Mouse (Mus musculus): Measurements from ENCODE around the gene Cfap74. TPM values are rescaled to one million over a fixed set of nuclear protein-coding genes. Genes with fewer than 3 reads are reported as not detected.
A peak's percentile ranks its signal among the peaks of the same experiment; 100 is the strongest.
"Not testable (repeated sequence)": the region's sequence is repeated elsewhere in the genome, so short reads cannot be mapped to it uniquely, and the experiment has no call there.

Cfap74 gene
- polyA plus RNA-seq, 1 experiment from 2014 or later, result 0.79 TPM

DNA sequence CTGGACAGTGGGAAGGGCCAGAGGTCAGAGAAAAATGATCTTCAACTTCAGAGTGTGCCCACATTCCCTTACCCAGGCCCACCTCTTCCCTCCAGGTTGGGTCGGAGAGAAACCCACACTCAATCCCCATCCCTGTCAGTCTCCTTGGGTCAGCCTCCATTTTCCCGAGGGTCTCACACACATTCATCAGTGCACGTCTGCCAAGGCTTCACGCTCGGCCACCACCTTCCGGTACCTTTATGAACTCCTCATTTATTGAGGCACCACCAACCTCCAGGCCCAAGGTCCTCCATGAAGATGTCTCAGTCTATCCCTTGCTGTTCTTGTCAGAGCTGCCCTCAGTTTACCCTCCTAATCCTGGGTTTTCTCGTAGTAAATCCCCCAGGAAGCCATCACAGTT, 62.0 kb downstream of the Cfap74 start:
- no peak overlapping the region for H3K9ac ChIP-seq (ENCODE audit: low read length)
- no peak for DNase-seq (ENCODE audit: low spot score)
- WGBS, result 91% methylated on average over 7 of the region's 7 CpGs
- H3K9me3 ChIP-seq (ENCODE audit: control insufficient read depth, low read length), result no peaks in the 10 kb centered on the region
- no peaks in the 10 kb centered on the region for H3K36me3 ChIP-seq (ENCODE audit: control insufficient read depth, insufficient read depth, low read length)
- no peak overlapping the region for H3K4me2 ChIP-seq (replicated peaks; ENCODE audit: low read depth)
- H3K4me3 ChIP-seq (ENCODE audit: low read depth, low read length), result no peak overlapping the region
- TF ChIP-seq CTCF (IDR thresholded peaks at IDR 0.05; ENCODE audit: low read depth) (no peak), EP300 (optimal IDR thresholded peaks at IDR 0.05) (no peak)
- no peak for ATAC-seq (ENCODE audit: low FRiP score, low TSS enrichment)
- H3K27me3 ChIP-seq (ENCODE audit: control insufficient read depth, insufficient read depth, low read length), result no peaks in the 10 kb centered on the region
- H3K4me1 ChIP-seq (replicated peaks; ENCODE audit: control insufficient read depth, insufficient read depth), result no peaks in the 10 kb centered on the region
- H3K27ac ChIP-seq (replicated peaks), result no peak overlapping the region

DNA sequence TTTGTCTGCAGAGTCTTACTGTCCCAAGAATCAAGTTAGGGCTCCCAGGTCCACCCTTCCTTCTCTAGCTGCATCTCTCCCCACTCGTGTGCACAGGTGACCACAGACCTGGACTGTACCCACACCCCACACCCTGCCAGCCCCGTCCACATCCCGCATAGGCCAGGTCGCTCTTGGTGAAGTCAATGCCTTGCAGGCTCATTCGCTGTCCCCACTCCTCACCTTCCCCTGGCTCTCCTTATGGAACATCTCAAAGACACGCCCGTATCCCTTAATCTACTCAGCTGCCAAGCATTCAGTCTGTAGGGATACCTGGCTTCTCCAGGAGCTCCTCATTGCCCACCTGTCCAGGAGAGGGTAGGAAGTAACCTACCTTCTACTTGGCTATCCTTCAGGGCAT, 62.4 kb downstream of the Cfap74 start:
- Histone ChIP-seq H3K4me2 (replicated peaks; ENCODE audit: low read depth) (no peak overlapping the region), H3K27me3 (ENCODE audit: control insufficient read depth, insufficient read depth, low read length) (no peaks in the 10 kb centered on the region), H3K9me3 (ENCODE audit: control insufficient read depth, low read length) (no peaks in the 10 kb centered on the region), H3K27ac (replicated peaks) (no peak overlapping the region), H3K36me3 (ENCODE audit: control insufficient read depth, insufficient read depth, low read length) (no peaks in the 10 kb centered on the region), H3K9ac (ENCODE audit: low read length) (no peak overlapping the region), H3K4me3 (ENCODE audit: low read depth, low read length) (no peak overlapping the region), H3K4me1 (replicated peaks; ENCODE audit: control insufficient read depth, insufficient read depth) (no peaks in the 10 kb centered on the region)
- DNase-seq (ENCODE audit: low spot score), result no peak
- 86% methylated on average over 7 of the region's 7 CpGs for WGBS
- ATAC-seq (ENCODE audit: low FRiP score, low TSS enrichment), result no peak
- no peak for TF ChIP-seq EP300 (optimal IDR thresholded peaks at IDR 0.05)
- no peak for TF ChIP-seq CTCF (IDR thresholded peaks at IDR 0.05; ENCODE audit: low read depth)

DNA sequence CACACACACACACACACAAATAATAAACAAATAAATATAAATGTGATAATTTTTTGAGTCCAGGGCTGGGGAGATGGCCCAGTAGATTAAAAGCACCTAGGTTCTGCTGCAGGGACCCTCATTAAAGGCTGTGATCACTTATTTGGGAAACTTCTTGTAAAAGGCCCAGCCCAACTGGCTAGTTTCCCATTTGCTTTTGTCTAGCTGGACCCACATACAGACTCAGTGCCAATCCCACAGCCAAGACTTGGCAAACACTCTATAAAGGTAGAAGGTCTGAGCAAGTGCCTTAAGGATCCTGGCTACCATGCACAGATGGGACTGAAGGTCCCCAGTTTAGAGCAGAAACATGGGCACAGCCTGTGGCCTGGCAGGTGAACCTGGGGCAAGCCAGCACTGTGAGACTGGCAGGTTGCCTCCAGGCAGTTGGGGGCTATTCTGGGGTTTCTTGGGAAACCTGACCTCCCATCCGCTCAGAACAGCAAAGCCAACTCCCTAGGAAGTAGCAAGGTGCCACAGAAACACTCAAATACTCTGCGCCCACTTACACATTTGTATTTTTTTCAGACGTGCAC, 63.8 kb downstream of the Cfap74 start:
- no peak for TF ChIP-seq CTCF (IDR thresholded peaks at IDR 0.05; ENCODE audit: low read depth)
- no peak for TF ChIP-seq EP300 (optimal IDR thresholded peaks at IDR 0.05)
- DNase-seq (ENCODE audit: low spot score), result no peak
- Histone ChIP-seq H3K27me3 (ENCODE audit: control insufficient read depth, insufficient read depth, low read length) (no peaks in the 10 kb centered on the region), H3K4me1 (replicated peaks; ENCODE audit: control insufficient read depth, insufficient read depth) (no peaks in the 10 kb centered on the region), H3K27ac (replicated peaks) (no peak overlapping the region), H3K4me2 (replicated peaks; ENCODE audit: low read depth) (no peak overlapping the region), H3K9me3 (ENCODE audit: control insufficient read depth, low read length) (no peaks in the 10 kb centered on the region), H3K36me3 (ENCODE audit: control insufficient read depth, insufficient read depth, low read length) (no peaks in the 10 kb centered on the region), H3K9ac (ENCODE audit: low read length) (no peak overlapping the region), H3K4me3 (ENCODE audit: low read depth, low read length) (no peak overlapping the region)
- ATAC-seq (ENCODE audit: low FRiP score, low TSS enrichment), result no peak
- 70% methylated on average over 3 of the region's 3 CpGs for WGBS

DNA sequence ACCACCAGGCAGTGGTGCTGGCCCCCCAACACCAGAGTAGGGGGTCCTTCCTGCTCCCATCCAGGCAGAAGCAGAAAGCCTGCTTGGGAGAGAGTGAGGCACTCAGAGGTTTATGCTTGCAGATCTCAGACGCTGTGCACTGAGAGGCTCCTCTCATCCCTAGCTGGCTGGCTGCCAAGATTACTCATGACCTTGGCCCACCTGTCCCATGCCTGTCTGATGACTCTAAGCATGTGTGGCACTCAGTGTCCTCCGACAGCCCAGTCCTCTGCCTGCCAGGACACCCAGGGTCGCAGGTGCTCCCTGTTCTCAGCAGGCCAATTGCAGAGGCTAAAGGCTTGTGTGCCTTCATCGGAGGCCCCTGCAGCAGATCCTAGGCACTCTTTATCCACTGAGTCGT, 64.3 kb downstream of the Cfap74 start:
- no peak overlapping the region for H3K4me2 ChIP-seq (replicated peaks; ENCODE audit: low read depth)
- peak; percentile 13; the same call in 1 of the 2 replicates for ATAC-seq (ENCODE audit: low FRiP score, low TSS enrichment)
- DNase-seq (ENCODE audit: low spot score), result no peak

DNA sequence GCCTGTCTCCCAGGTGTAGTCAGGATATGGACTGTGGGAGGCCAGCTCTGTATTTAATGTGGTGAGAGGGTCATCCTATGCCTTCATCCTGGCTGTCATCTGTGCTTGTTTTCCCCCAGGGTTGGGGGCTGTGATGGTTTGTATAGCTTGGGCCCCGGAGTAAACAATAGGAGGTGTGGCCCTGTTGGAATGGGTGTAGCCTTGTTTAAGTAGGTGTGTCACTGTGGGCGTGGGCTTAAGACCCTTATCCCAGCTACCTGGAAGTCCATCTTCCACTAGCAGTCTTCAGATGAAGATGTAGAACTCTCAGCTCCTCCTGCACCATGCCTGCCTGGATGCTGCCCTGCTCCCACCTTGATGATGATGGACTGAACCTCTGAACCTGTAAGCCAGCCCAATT, 64.8 kb downstream of the Cfap74 start:
- 41% methylated on average over 2 of the region's 2 CpGs for WGBS
- DNase-seq (ENCODE audit: low spot score); H3K36me3 ChIP-seq (ENCODE audit: control insufficient read depth, insufficient read depth, low read length); H3K4me1 ChIP-seq (replicated peaks; ENCODE audit: control insufficient read depth, insufficient read depth); H3K9ac ChIP-seq (ENCODE audit: low read length); H3K27ac ChIP-seq (replicated peaks); H3K4me3 ChIP-seq (ENCODE audit: low read depth, low read length); H3K9me3 ChIP-seq (ENCODE audit: control insufficient read depth, low read length); ATAC-seq (ENCODE audit: low FRiP score, low TSS enrichment); H3K27me3 ChIP-seq (ENCODE audit: control insufficient read depth, insufficient read depth, low read length); H3K4me2 ChIP-seq (replicated peaks; ENCODE audit: low read depth): not testable (repeated sequence)

More for the DNA sequence above, 64.3 kb downstream of the Cfap74 start:
- Histone ChIP-seq H3K27ac (replicated peaks) (no peak overlapping the region), H3K9ac (ENCODE audit: low read length) (no peak overlapping the region), H3K4me1 (replicated peaks; ENCODE audit: control insufficient read depth, insufficient read depth) (no peaks in the 10 kb centered on the region), H3K27me3 (ENCODE audit: control insufficient read depth, insufficient read depth, low read length) (no peaks in the 10 kb centered on the region), H3K4me3 (ENCODE audit: low read depth, low read length) (no peak overlapping the region), H3K9me3 (ENCODE audit: control insufficient read depth, low read length) (no peaks in the 10 kb centered on the region), H3K36me3 (ENCODE audit: control insufficient read depth, insufficient read depth, low read length) (no peaks in the 10 kb centered on the region)
- TF ChIP-seq EP300 (optimal IDR thresholded peaks at IDR 0.05) (no peak), CTCF (IDR thresholded peaks at IDR 0.05; ENCODE audit: low read depth) (no peak)
- 23% methylated on average over 5 of the region's 5 CpGs for WGBS

DNA sequence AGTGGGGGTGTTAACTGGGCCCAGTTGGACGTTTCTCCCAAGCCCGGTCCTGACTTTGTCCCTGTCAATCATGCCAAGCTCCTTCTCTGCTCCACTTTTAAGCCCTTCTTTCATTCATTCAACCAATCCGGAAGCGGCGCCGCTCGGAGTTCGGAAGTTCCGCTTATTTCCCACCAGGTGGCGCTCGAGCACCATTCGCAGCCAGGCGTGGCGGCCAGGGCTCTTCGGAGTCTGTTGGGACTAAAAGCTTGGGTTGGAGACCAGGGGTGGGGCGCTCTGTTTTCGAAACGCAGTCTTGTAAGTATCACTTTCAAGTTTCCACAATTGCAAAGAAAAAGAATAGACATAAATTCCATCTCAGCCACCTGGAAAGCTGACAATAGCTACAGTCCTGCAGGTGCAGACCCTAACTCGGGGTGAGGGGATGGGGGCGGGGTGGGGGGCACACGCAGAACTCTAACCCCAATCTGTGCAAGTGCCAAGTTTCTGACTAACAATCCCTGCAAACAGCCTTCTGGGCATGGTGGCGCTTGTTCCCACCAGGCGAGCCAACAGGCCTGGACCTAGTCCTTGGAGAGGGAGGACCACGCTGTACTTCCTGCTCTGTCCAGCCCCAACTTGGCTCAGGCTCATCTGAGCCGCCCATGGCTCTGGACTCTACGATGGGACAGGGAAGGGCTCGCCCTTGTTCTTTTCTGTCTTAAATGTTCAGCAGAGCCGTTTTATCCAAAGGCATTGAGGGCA, 72.6 kb downstream of the Cfap74 start:
- no peaks in the 10 kb centered on the region for H3K9me3 ChIP-seq (ENCODE audit: control insufficient read depth, low read length)
- peak; percentile 87 for DNase-seq (ENCODE audit: low spot score)
- 12% methylated on average over 28 of the region's 28 CpGs for WGBS
- 0 out of 2 replicates have a peak, but pooled peaks cover 3% of the 10 kb centered on the region for H3K4me1 ChIP-seq (replicated peaks; ENCODE audit: control insufficient read depth, insufficient read depth)
- peak overlapping the region; percentile 62 for H3K4me2 ChIP-seq (replicated peaks; ENCODE audit: low read depth)
- peak overlapping the region; percentile 70 for H3K27ac ChIP-seq (replicated peaks)
- no peak overlapping the region for H3K9ac ChIP-seq (ENCODE audit: low read length)
- no peaks in the 10 kb centered on the region for H3K36me3 ChIP-seq (ENCODE audit: control insufficient read depth, insufficient read depth, low read length)
- ATAC-seq (ENCODE audit: low FRiP score, low TSS enrichment), result peak; percentile 76
- TF ChIP-seq CTCF (IDR thresholded peaks at IDR 0.05; ENCODE audit: low read depth), result peak; percentile 99
- no peak for TF ChIP-seq EP300 (optimal IDR thresholded peaks at IDR 0.05)
- peak overlapping the region; percentile 30 for H3K4me3 ChIP-seq (ENCODE audit: low read depth, low read length)
- H3K27me3 ChIP-seq (ENCODE audit: control insufficient read depth, insufficient read depth, low read length), result no peaks in the 10 kb centered on the region
